Mouse (Mus musculus) spleen, adult 12 weeks (tissue): ENCODE data around the gene Prkcg.

ENCODE experiments used
- DNase-seq: peaks from one replicate; pipeline ENCODE4 v3.0.0; 2022; ENCODE audit warnings: low spot score

Prkcg gene

GRCm38 (mm10) chr7:3317704-3318103 lies 28.7 kb downstream of the Prkcg start:
- no peak for DNase-seq

- DNase-seq = no peak
Measured at GRCm38 (mm10) chr7:3320856-3321255, 31.9 kb downstream of the Prkcg start.

- no peak for DNase-seq
Measured at GRCm38 (mm10) chr7:3323826-3324225, 34.8 kb downstream of the Prkcg start.

GRCm38 (mm10) chr7:3327961-3328360 lies 39.0 kb downstream of the Prkcg start:
- no peak for DNase-seq

DNA sequence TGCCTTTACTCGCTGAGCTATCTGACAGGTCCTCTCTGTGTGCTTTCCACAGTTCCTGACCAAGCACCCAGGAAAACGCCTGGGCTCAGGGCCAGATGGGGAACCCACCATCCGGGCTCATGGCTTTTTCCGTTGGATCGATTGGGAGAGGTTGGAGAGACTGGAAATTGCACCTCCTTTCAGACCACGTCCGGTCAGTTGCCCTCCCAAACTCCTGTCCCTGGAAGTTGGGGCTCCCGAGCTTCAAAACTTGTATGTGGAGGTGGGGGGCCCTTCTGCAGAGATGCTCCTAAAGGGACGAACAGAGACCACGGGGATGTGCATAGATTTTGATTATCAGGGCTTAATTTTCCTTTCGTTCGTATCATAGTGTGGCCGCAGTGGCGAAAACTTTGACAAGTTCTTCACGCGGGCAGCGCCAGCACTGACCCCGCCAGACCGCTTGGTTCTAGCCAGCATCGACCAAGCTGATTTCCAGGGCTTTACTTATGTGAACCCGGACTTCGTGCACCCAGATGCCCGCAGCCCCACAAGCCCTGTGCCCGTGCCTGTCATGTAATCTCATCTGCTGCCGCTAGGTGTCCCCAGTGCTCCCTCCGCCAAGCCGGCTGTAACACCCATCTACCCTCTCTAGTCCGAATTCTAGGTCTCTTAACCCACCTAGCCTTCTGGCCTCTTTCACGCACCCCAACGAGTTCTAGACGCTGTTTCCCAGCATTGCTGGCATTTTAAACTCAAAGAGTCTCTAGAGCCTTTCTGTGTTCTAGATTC lies 41.0 kb downstream of the Prkcg start:
- DNase-seq = peak; percentile 37

DNA sequence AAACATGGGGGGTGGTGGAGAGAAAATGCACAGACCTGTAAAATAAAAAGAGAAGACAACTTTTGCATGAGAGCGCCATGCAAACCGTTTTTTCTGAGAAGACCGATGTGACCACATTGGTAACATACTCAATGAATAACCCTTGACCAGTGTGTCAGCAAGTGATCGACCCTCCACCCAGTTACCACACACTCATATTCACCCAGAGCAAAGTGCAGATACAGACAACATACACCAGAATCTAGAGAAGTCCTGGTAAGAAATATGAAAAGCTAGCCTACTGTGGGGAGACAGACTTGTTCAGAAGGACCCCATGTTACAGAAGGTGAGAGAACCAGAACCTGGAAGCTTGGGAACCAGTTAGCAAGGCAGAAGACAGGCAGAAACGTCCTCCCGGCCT lies 42.2 kb downstream of the Prkcg start:
- no peak for DNase-seq

DNA sequence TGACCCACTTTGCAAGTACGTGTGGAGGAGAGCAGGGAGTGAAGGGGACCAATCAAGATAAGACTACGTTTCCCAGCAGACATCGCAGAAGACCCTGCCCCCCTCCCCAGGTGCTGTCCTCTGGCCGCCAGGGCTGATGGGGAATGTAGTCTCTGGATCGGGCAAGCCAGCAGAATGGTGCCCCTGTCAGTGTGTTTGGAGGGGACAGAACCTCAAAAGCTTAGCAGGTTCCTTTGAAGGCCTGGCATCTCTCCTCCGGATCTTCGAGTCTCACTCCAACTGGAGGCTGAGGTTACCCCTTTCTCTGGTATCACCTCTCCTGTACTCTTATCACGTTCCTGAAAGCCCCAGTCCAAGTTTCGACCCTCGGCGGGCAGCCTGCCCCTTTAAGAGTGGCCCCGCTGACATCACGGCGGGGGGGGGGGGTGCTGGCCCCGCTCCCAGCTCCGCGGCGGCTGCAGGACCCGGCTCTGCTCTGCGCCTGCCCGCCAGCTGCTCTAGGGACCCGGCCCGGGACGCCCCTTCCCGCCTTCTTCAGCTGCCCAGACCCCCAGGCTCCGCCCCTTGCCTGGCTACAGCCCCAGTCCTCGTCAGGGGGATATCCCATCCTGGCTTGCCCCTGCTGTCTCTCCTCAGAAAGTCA lies 42.7 kb downstream of the Prkcg start:
- no peak for DNase-seq

DNA sequence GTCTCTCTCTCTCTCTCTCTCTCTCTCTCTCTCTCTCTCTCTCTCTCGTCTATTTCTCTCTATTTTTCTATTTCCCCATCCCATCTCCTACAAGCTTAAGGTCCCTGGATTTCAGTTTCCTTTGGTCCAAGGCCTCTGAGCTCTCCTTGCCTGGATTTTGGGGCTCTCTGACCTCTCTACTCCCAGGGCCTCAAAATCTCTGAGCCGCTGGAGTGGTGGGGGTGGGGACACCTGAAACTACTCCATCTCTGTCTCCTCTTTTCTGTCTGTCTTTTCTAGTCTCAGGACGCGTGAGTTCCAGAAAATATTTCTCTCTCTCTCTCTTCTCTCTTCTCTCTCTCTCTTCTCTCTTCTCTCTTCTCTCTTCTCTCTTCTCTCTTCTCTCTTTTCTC lies 43.2 kb downstream of the Prkcg start:
- no peak for DNase-seq

DNA sequence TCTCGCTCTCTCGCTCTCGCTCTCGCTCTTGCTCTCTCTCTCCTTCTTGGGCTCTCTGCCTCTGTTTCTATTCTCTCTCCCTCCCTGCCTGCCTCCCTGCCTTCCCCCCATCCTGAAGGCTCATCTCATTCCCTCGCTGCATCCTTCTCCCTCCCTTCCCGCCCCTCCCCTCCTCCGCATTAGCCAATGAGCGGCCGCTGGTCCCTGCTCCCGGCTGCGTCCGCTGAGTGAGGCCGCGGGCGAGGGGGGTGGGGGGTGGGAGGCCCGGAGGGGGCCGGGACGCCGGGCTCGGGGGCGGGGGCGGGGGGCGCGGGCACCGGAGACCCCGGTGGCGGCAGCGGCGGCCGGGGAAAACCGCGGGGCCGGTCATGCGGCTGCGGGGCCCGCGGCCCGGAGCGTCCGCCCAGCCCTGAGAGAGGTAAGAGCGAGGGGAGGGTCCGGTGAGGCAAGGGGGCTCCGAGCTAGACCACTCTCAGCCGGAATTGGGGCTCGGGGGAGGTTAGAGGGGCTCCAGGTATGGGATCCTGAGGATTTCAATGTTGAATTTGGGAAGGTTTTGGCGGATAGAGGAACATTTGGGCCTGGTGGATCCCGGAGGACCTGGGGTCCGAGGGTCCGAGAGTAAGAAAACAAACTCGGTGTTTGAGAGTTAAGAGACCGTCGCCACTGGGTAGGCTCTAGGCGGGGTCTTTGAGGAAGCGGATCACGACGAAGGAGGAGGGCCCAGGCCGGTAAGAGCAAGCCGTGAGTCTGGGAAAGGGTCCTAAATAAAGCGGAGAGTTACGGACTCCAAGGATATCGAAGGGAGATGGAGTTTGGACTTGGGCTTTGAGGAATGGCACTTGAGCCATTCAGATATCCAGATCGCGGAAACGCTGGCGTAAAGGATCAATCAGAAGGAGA lies 43.9 kb downstream of the Prkcg start, which contains the start of gene Cacng7:
TSS of gene Cacng7 (plus strand) at position 337 of the 903 bp plus-strand sequence.
- DNase-seq = no peak

- no peak for DNase-seq
Measured at GRCm38 (mm10) chr7:3333542-3333941, 44.6 kb downstream of the Prkcg start.

- no peak for DNase-seq
Measured at GRCm38 (mm10) chr7:3336412-3336811, 47.4 kb downstream of the Prkcg start.

- no peak for DNase-seq
Measured at GRCm38 (mm10) chr7:3338286-3338935, 49.4 kb downstream of the Prkcg start.

- DNase-seq = no peak
Measured at GRCm38 (mm10) chr7:3339010-3339409, 50.0 kb downstream of the Prkcg start.

- DNase-seq = no peak
Measured at GRCm38 (mm10) chr7:3343861-3344260, 54.9 kb downstream of the Prkcg start.

DNA sequence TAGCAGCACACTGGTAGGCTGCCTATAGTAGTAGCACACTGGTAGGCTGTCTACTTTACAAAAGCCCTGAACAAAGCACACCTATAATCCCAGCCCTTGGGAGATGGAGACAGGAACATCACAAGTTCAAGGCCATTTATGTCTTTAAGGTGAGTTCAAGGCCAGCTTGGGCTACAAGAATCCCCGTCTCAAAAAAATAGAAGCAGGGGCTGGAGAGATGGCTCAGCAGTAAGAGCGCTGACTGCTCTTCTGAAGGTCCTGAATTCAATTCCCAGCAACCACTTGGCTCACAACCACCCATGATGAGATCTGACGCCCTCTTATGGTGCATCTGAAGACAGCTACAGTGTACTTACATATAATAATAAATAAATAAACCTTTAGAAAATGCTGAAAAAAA lies 56.3 kb downstream of the Prkcg start:
- DNase-seq = no peak

DNA sequence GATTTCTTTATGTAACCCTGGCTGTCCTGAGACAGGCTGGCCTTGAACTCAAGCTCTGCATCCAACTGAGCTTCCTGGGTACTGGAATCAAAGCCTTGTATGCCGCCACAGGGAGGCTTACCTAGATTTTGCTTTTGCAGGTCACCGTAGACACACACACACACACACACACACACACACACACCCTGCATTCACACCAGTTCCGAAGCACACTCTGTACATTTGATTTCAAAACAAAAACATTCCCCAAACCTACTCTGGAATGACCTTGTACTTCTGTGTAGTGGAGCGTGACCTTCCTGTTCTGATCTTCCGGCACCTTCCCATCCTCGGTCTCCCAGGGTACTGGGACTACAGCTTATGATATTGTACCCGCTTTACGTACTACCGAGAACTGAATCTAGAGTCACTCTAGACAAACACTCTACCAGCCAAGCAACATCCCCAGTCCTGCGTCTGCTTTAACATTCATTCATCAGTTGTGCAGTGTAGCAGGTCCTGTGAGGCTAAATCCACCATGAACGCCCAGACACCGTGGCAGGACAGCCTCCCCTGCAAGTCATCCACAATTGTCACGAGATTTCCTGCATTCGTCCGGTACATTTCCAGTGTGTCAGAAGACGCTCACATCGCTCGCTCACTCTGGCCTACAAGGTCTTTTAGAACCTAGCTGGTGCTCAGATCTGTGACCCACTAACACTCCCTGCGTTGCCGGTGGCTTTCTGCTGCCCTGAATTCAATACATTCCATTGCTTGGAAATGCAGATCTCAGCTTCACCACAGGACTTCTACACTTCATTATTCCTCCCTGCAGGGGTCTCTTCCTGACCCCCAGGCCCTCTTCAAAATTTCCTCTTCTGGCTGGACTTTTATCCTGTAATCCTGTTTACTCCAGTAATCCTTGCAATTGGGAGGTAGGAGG lies 58.6 kb downstream of the Prkcg start:
- no peak for DNase-seq

- DNase-seq = no peak
Measured at GRCm38 (mm10) chr7:3348326-3348725, 59.3 kb downstream of the Prkcg start.

DNA sequence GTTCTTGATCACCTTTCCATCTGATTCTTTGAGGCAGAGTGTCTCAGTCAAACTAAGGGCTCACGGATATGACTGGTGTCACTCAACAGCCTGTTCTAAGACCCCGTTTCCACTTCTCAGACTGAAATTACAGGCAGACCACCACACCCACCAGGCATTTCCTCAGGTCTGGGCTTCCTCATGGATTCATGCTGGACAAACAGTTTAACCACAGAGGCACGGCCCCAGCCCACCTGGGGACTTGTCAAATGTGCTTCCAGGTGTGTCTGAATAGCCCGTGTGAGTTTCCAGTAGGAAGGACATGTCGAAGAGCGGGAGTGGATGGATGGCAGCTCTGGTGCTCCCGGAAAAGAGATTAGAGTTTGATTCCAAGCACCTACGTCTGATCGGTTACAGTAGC lies 60.8 kb downstream of the Prkcg start:
- no peak for DNase-seq

- no peak for DNase-seq
Measured at GRCm38 (mm10) chr7:3351536-3351935, 62.6 kb downstream of the Prkcg start.

DNA sequence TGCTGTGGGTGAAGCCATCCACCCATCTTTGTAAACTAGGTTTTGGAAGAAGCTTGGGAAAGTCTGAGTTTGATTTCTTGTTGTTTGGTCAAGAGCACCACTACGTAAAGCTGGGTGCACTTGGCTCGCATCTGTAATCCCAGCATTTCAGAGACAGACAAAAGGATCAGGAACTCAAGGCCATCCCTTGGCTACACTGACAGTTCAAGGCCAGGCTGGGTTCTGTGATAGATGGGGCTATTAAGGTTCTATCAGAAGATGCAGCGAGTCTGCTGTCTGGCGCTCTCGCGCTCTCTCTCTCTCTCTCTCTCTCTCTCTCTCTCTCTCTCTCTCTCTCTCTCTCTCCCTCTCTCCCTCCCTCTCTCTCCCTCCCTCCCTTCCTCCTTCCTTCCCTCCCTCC lies 65.9 kb downstream of the Prkcg start:
- DNase-seq = no peak

- no peak for DNase-seq
Measured at GRCm38 (mm10) chr7:3360678-3361077, 71.7 kb downstream of the Prkcg start.
